Mouse (Mus musculus) kidney, postnatal 4 days (tissue): Measurements from ENCODE around the gene Patj.
"Not testable (repeated sequence)": the region's sequence is repeated elsewhere in the genome, so short reads cannot be mapped to it uniquely, and the experiment has no call there.

ENCODE experiments used
- DNase-seq, 2 experiments: peaks; one replicate each; pipeline ENCODE4 v3.0.0; 2021; ENCODE audit warnings: mixed read lengths in 2 of 2

Gene Patj

DNA sequence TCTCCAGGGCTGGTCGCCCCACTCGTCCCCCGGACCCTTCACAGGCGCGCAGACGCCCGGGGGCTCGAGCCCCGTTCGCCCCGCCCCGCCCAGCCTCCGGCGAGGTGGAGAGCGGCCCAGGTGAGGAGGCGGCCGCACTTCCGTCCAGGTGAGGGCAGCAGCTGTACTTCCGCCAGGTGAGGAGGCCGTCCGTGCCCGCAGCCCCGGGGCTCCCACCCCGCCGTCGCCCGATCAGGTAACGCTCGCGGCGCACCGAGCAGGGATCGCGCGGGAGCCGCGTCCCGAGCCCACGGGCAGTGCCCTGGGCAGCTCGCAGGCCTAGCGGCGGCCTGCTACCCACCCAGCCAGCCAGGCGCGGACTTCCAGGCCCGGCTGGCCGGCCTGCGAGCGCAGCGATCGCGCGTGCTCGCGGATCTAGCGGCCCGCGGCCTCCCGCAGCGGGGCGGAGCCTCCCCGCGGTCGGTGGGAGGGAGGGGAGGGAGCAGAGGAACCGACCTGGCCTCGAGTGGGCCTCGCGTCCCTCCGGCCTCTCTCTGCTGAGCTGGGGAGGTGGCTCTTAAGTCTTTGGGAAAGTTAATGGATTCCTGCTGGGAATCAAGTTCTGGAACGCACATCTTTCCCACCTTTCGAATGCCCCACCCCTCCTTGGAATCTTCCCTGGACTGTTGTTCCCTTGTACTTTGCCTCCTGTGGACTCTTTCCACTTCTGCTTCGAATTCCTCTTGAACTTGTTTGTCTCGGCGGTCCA lies at the start of gene Patj:
Gene Patj (plus strand): TSS at position 96 of the 748 bp plus-strand sequence.
- DNase-seq, result peak; percentile 76 to 85

DNA sequence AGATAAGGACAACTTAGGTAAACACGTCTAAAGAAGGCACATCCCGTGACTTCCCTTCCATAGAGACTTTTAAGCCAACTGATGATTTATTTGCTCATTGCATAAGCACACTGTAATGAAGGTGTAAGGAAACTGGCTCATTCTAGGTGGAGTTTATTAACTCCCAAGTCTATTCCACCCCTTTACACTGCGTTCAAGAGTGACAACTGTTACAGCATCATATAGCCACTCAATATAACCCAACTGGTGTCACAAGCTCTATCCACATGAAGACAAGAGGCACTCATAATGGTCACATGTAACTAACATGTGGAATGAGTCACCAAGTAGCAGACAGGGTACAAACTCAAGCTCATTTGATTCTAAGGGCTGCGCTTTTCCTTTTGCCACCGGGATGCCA lies 47.0 kb upstream of the Patj start:
- DNase-seq, result no peak

DNA sequence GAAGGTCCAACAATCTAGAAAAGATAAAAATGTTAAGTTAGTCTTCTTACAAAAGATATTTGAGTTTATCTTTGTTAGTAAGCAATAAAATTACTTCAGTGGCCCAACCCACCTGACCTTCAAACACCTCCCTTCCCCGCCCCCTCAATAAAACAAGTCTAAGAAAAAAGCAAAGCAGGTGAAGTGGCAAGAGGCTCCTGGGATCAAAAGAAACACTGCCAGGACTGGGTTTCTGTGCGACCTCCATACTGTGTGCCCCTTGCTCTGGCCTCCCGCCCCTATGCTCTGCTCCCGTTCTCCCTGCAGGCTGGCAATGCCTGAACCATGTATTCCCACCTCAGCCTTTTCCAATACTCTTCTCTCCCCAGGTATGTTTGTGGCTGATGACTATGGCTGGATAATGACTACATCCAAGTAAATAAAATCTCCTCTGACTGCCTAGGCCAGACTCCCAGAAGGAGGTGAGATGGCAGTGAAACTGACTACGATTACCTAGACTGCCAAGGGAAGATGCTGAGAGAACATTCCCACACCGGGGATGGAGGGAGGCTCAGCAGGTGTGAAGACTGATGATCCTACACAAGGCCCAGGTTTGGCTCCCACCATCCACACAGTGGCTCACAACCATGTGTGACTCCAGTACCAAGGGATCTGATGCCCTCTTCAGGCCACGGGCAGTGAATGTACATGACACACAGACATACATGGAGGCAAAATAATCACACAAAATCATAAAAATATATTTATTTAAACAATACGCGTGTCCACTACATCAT lies 37.4 kb upstream of the Patj start:
- DNase-seq, result no peak

DNA sequence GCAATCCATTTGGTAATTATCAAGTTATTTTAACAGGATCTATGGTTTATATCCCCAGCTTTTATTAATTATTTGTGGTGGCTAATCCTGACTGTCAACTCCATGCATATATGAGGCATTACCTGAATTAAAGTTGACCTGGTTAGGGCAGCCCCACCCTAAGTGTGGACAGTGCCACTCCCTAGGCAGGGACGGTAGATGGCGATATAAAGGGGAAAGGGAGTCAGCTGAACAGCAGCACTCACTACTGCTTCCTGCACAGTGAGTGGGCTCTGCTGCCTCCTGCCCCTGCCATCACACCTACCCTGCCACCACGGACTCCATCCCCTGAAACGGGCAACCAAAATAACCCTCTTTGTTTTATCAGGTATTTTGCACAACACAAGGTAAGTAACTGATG lies 20.2 kb upstream of the Patj start:
- DNase-seq, result peak; percentile 10 to 17

GRCm38 (mm10) chr4:98376943-98377342 lies 18.6 kb upstream of the Patj start:
- DNase-seq, result no peak

- peak; percentile 87 to 92 for DNase-seq
Measured at GRCm38 (mm10) chr4:98382716-98383424, 12.7 kb upstream of the Patj start, which contains the start of gene Tm2d1. TSS of gene Tm2d1 (minus strand) at chr4:98383306.

- DNase-seq, result no peak
Measured at GRCm38 (mm10) chr4:98385036-98385435, 10.5 kb upstream of the Patj start.

- DNase-seq, result no peak
Measured at GRCm38 (mm10) chr4:98395346-98395689, 267 bp upstream of the Patj start.

GRCm38 (mm10) chr4:98400926-98401583 lies 5.5 kb downstream of the Patj start:
- peak; percentile 14 to 36 for DNase-seq

GRCm38 (mm10) chr4:98401584-98401962 lies 6.0 kb downstream of the Patj start:
- DNase-seq, result no peak

DNA sequence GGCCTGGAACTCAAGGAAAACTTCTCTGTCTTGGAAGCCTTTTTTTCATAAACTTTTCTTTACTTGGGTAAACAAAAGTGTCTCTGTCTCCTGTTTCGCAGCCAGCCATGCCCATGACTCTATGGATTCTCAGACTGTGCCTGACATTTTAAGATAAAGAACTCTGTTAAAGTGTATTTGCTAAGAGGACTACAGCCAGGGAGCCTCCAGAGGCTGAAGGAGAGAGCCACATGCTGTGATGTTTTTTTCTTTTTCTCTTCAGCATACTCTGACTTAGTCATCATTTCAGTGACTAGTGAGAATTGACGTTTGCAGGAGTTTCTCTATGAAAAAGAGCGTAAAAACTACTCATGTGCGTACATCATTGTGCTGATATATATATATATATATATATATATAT lies 7.9 kb downstream of the Patj start:
- DNase-seq, result no peak

DNA sequence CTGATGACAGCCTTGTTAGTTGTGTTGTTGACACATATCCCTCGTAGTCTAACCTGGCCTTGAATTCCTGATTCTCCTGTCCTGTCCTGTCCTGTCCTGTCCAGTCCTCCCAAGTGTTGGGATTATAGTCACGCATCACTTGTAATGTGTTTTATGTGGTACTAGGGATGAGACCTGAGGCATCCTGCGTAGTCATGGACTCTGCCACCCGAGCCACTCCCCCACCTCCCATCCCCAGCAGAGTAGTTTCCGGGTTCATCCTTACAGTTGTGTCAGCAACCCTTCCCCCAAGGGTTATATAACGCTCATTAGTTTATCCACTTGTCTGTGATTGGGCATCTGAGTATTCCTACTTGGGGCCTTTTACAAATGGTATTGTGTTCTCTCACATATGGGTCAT lies 8.8 kb downstream of the Patj start:
- DNase-seq, result peak in 1 of 2 experiments; percentile 21

DNA sequence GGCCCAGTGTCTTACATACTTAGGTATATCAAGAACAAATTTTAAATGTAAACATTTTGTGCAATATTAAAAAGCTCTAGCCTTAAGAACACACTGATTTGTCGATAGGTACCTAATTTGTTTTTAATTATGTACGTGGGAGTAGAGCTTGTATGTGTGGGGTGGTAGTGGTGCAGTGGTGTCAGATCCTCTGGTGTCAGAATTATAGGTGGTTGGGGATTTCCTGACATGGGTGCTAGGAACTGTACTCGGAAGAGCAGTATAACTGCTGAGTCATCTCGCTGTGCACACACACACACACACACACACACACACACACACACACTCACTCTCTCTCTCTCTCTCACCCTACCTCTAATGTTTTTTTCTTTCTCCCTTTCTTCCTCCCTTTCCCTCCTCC lies 12.9 kb downstream of the Patj start:
- DNase-seq, result no peak

GRCm38 (mm10) chr4:98415150-98415549 lies 19.6 kb downstream of the Patj start:
- DNase-seq, result not testable (repeated sequence)

- peak; percentile 22 to 56 for DNase-seq
Measured at GRCm38 (mm10) chr4:98428371-98428770, 32.8 kb downstream of the Patj start.

- DNase-seq, result no peak
Measured at GRCm38 (mm10) chr4:98435641-98436457, 40.3 kb downstream of the Patj start.

- DNase-seq, result peak in 1 of 2 experiments; percentile 42
Measured at GRCm38 (mm10) chr4:98436664-98437363, 41.2 kb downstream of the Patj start.

DNA sequence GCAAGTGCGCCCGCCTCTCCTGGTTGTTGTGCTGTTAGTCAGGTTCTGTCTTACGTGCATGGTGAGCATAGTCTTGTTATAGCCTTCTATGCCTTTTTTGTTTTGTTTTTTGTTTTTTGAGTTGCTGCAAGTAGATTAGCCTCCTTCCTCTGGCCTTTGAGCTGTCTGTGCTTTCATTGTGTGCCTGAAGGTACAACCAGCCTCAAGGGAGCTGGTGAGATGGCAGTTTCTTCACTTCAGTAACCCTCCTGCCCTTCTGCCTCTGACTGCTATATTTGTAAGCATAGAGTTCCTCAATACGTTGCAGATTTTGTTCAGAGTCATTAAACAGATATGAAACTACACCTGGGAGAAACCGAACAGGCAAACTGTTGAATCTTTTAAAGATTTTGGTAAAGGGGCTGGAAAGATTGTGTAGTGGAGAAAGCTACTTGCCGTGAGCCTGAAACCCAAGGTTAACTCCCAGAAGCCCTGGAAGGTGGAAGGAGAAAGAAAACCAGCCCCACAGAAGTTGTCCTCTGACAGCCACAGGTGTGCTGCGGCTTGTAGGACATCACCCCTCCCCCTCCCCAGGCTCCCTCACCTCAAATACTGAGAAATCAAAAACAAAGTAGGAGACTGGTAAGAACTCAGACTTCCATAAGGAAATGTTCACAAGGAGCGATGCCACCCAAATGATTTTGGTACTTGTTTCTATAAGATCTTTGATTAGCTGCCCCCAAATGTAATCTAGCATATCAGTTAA lies 43.8 kb downstream of the Patj start:
- DNase-seq, result no peak

DNA sequence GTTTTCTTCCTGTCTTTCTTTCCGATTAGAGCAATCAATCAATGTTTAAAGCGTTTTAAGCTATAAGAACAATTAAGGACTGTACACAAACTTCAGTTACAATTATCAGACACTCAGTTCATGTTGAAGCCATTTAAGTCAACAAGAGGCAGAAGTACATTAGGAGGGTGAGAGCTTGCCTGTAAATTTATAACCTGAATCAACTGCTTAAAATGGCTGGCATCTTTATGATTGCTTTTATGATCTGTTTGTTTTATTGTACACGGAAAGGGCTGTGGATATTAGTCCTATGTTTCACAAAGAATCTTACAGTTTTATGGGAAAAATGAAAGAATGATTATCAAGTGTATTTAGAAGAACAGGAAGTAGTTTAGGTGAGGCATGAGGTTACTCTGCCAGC lies 45.7 kb downstream of the Patj start:
- no peak for DNase-seq

DNA sequence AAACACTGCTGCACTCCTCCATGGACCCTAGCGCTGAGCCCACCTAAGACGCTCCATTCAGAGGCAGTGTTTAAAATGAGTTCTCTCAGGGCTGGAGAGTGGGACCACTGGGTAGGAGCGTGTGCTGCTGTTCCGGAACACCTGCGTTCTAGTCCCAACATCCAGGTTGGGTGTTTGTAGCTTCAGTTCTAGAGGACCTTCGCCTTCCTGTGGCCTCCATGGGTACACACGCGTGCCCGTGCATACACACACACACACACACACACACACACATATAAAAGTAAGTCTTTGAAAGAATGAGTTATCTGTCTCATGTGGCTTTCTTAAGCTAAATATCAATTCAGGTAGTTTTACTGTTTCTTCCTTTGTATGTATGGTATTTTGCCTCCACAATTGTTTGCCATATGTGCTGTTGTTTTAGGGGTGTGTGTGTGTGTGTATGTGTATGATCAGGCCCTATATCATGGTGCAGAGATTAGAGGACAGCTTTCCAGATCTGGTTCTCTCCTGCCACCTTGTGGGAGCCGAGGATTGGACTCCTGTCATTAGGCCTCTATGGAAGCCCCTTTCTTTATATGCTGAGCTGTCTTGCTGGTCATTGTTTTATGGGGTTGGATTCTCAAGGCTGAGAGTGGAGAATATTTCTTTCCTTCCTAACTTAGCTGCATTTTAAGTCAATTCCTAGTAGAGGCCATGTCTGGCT lies 49.0 kb downstream of the Patj start:
- DNase-seq, result peak; percentile 79 to 82
